Mouse (Mus musculus) thymus, postnatal 14 days (tissue): ENCODE results near the gene Cox8a.

Experiments
- DNase-seq: peaks from one replicate; pipeline ENCODE4 v3.0.0; 2021

Cox8a gene

GRCm38 (mm10) chr19:7218753-7219152 lies 1.3 kb upstream of the Cox8a start:
- DNase-seq, result no peak

- no peak for DNase-seq
These were observed 481 bp upstream of the Cox8a start for GRCm38 (mm10) chr19:7217926-7218267.

GRCm38 (mm10) chr19:7214484-7214883 lies 2.9 kb downstream of the Cox8a start:
- DNase-seq, result no peak

DNA sequence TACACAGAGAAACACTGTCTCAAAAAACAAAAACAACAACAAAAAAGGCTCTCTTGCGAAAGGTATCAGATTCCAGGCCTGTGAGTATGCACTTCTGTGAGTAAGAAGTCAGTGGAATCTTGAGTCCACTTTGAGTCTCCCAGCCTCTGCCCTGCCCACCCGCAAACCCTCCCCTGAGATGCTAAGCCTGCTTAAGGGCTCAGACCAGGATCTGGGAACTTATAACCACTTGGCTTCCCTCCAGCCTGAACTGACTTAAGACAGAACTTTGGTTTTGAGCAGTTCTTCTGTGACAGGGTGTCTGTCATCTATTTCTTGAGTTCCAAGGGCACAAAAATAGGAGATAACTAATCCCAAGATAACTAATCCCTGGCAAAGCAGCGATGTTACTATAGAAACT lies 4.4 kb downstream of the Cox8a start:
- no peak for DNase-seq

- no peak for DNase-seq
These were observed 5.2 kb downstream of the Cox8a start for GRCm38 (mm10) chr19:7212216-7212615.

DNA sequence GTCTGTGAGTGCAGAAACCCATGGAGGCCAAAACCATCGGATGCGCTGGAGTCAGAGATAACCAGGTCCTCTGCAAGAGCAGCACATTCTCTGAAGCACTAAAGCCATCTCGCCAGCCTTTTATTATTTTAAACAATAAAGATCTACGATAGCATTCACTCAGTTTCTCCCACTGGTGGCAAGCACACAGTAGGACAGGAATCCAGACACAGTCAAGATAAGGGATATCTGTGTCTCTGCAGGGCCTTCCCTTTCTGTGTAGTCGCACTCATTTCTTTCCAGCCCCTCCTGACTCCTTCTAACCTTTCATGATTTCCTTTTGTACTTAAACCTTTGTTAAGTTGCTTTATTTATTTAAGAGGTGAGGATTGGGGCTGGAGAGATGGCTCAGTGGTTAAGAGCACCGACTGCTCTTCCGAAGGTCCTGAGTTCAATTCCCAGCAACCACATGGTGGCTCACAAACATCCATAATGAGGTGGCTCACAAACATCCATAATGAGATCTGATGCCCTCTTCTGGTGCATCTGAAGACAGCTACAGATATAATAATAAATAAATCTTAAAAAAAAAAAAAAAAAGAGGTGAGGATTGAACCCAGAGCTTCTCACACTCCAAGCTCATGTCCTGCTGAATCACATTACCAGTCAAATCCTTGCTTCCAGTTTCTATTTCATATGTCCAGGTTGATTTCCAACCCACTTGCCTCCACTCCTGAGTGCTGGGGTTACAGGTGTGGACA lies 7.3 kb downstream of the Cox8a start:
- no peak for DNase-seq

- DNase-seq, result peak; percentile 94
These were observed 11.4 kb downstream of the Cox8a start, which contains the start of gene Otub1 for GRCm38 (mm10) chr19:7205753-7206736. TSS of gene Otub1 (minus strand) at chr19:7206316.

DNA sequence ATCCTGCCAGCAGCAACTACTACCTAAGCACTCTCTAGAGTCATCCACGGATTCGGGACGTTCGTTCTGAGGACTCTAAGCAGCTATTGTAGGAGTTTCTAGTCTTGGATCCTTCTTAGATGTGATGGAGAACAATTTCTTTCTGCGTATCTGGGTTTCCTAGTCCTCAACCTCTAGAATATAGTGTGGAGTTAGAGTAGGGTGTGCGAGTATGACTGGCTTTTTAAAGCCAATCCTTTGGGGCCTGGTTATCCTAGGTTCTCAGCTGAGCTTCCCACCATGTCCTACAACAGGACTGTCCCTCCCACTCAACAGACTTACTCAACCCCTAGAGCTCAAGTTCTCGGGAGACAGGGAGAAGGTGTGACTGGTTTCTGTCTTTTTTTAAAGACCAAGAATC lies 12.1 kb downstream of the Cox8a start:
- DNase-seq, result no peak

GRCm38 (mm10) chr19:7204898-7205297 lies 12.5 kb downstream of the Cox8a start:
- DNase-seq, result no peak

- DNase-seq, result no peak
These were observed 17.0 kb downstream of the Cox8a start for GRCm38 (mm10) chr19:7200427-7200826.

- no peak for DNase-seq
These were observed 18.3 kb downstream of the Cox8a start for GRCm38 (mm10) chr19:7199089-7199488.

GRCm38 (mm10) chr19:7197445-7197844 lies 20.0 kb downstream of the Cox8a start:
- no peak for DNase-seq

GRCm38 (mm10) chr19:7196741-7197270 lies 20.6 kb downstream of the Cox8a start:
- no peak for DNase-seq

DNA sequence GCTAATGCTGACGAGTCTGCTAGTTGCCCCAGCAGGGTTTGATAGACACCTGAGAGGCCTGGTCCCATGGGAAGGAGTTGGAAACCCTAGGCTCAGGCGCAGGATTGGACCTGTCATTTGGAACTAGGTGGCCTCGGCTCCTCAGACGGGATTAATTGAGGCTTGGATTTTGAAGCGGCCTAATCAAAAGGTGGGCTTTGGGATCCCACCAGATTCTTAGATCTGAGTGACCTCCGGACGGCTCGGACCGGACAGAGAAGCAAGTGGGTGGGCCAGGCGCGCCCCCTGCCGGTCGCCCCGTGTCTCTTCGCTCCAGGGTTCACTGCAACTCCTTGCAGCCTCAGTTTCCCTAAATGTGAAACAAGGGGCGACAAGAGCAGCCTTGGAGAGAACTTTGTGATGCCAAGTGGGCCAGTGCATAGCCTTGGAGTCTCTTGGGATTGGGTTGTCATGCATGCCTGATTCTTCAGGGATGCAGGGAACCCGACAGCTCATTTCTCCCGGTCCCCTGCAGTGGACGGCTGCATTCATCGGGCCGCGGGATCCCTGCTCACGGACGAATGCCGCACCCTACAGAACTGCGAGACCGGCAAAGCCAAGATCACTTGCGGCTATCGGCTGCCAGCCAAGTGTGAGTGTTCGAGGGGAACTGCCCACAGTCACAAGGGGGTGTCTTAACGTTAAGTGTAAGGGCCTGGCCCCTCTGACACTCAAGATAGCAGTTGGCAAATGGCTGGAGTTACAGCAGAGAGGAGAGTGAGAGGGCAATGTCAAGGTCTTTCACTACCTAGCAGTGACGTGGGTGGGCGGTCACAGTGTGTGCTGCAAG lies 21.3 kb downstream of the Cox8a start:
- peak; percentile 60 for DNase-seq

DNA sequence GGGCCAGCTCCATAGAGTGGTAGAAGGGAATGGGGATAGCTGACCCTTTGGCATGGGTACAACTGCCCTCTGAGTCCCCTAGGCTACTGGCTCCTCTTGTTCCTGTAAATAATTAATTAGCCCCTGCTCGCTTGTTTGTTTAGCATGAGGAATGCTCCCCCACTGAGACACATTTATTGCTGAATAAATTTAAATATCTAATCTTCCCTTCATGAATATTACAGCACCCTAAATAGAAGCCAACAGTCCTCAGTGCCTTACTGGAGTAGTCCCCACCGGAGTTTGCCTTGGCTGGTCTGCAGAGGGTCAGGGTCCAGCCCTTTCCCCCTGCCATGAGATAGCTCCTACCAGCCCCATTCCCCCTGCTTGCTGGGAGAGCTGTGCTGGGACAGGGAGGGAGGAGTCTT lies 24.9 kb downstream of the Cox8a start:
- DNase-seq, result no peak

DNA sequence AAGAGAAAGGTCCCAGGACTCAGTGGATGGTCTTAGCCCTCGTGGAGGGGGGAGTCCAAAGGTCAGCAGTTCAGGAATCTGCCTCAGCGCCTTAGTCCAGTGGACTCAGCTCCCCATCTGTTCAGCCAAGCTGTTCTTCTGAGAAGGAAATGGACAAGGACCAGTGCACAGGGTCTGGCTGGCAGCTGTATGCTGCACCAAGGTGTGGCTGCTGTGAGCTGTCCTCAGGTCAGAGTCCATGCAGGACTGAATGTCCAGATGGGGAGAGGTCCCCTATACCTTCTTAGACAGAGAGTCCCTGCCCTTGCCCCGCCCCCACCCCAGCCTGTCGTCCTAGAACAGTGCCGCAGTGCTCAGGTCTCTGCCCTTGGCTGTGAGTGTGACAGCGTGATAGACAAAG lies 25.8 kb downstream of the Cox8a start:
- DNase-seq, result no peak

- no peak for DNase-seq
These were observed 26.4 kb downstream of the Cox8a start for GRCm38 (mm10) chr19:7190986-7191385.

DNA sequence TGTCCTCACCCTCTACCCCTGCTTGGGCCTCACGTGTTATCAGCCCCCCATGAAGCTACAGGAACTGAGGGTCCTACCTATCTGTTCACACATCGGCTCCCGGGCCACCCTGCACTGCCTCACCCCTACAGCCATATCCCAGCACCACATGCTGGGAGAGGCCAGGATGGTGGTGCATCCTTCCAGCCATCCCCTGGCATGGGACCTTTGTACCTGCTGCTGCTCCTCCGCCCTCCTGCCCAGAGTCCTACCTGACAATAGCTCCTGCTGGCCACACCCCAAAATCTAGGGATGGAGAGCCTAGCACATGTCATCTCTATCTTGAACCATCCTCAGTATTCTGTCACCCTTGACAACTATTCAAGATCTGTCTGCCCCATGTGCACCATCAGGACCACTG lies 28.4 kb downstream of the Cox8a start:
- no peak for DNase-seq

GRCm38 (mm10) chr19:7187157-7187556 lies 30.3 kb downstream of the Cox8a start:
- no peak for DNase-seq

- no peak for DNase-seq
These were observed 31.6 kb downstream of the Cox8a start for GRCm38 (mm10) chr19:7185715-7186291.

GRCm38 (mm10) chr19:7185059-7185458 lies 32.4 kb downstream of the Cox8a start:
- DNase-seq, result no peak

- DNase-seq, result no peak
These were observed 34.0 kb downstream of the Cox8a start for GRCm38 (mm10) chr19:7183419-7183818.
